Mouse (Mus musculus) megakaryocyte, embryonic 14.5 days (primary cell): ENCODE measurements around the gene Ewsr1.

Experiments used
- FLI1 ChIP-seq: IDR thresholded peaks from 2 replicates; pipeline ENCODE4 v1.6.1; 2012; ENCODE audit warnings: low read length, inconsistent platforms, mixed read lengths
- GATA1 ChIP-seq: IDR thresholded peaks from 3 replicates; pipeline ENCODE4 v1.6.1; 2012; ENCODE audit warnings: mixed read lengths, low read length, inconsistent platforms, borderline replicate concordance

DNA sequence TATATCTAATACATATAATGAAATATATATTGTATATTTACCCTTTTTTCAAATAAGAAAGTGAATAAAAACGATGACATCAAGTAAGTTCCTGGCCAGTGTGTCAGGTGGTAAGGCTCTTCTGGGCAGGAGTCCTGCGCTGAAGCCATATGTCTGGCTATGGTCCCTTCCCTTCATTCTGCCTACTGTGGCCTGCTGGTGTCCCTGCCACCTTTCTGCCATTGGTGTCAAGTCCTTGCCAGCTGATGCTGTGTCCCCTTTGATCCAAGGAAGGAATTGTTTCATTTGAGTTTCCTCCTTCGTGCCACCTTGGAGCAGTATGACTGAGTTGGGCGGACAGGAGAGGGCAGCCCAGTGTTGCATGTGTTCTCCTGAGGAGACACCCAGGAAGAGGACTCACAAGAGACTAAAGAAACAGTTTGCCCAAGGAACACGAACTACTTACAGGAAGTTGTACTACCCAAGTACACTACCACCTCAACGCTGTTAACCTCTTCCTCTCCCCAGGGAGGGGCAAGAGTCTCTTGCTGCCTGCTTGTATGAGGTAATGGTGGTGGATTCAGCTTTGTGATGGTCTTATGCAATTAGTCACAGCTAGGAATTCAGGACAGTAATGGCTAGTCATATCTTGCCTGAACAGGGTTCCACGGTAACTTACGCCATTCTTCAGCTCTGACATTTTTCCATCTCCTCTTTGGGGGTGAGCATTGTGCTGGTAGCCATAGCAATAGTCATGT lies 56.3 kb downstream of the Ewsr1 start:
- TF ChIP-seq GATA1 (no peak), FLI1 (no peak)
